Mouse (Mus musculus) CH12.LX (cell line): Measurements from ENCODE around the gene Amd1. TPM values are rescaled to one million over a fixed set of nuclear protein-coding genes. Genes with fewer than 3 reads are reported as not detected.
A peak's percentile ranks its signal among the peaks of the same experiment; 100 is the strongest.

Experiments used
- DNase-seq: peaks from one replicate; pipeline ENCODE4 v3.0.0-alpha.2; 2013; ENCODE audit errors: extremely low read depth
- H3K27ac ChIP-seq: 2 replicates; pipeline ENCODE4 v1.5.1; 2012; ENCODE audit warnings: low read depth, mild to moderate bottlenecking, control low read depth, moderate library complexity; ENCODE audit not compliant: insufficient read depth
- H3K27me3 ChIP-seq: replicated peaks from 2 replicates; pipeline ENCODE3; 2012; ENCODE audit warnings: inconsistent platforms
- H3K36me3 ChIP-seq, 2 experiments: replicated peaks in 1 of 2; 2 replicates each; pipeline versions ENCODE3 to v1.6.1; 2012; ENCODE audit warnings: inconsistent platforms in 1 of 2, low read length in 1 of 2, mild to moderate bottlenecking in 1 of 2, mixed read lengths in 1 of 2, moderate library complexity in 1 of 2; ENCODE audit not compliant: control insufficient read depth in 1 of 2, insufficient read depth in 1 of 2
- H3K4me1 ChIP-seq, 2 experiments: 2 replicates each; pipeline ENCODE4 v1.6.1; 2012; ENCODE audit warnings: inconsistent platforms in 1 of 2, moderate library complexity in 1 of 2; ENCODE audit not compliant: insufficient read depth in 2 of 2, control insufficient read depth in 1 of 2
- H3K4me2 ChIP-seq: 2 replicates; pipeline ENCODE4 v1.6.1; 2012; ENCODE audit warnings: low read depth, mild to moderate bottlenecking, control low read depth; ENCODE audit not compliant: poor library complexity, insufficient read depth, severe bottlenecking
- H3K4me3 ChIP-seq, 3 experiments: fragments of 150-350 bp in 1 of 3; sonication (generic) in 1 of 3; replicated peaks in 1 of 3; 2 replicates each; pipeline versions ENCODE3 to v1.5.1; 2011 to 2012; ENCODE audit warnings: low read depth in 2 of 3, low read length in 2 of 3, mild to moderate bottlenecking in 2 of 3, moderate library complexity in 2 of 3, control low read depth in 1 of 3, improper control_type of control experiment in 1 of 3, inconsistent platforms in 1 of 3, mixed read lengths in 1 of 3; ENCODE audit not compliant: poor library complexity in 1 of 3
- H3K79me2 ChIP-seq: replicated peaks from 2 replicates; pipeline ENCODE4 v1.6.1; 2012; ENCODE audit warnings: mild to moderate bottlenecking, moderate library complexity; ENCODE audit not compliant: control insufficient read depth, poor library complexity, insufficient read depth, severe bottlenecking; ENCODE audit errors: extremely low read depth
- H3K9ac ChIP-seq: 2 replicates; pipeline ENCODE4 v1.6.1; 2012; ENCODE audit warnings: low read depth, mild to moderate bottlenecking, control low read depth, moderate library complexity; ENCODE audit not compliant: insufficient read depth
- H3K9me3 ChIP-seq: replicated peaks from 2 replicates; pipeline ENCODE3; 2012; ENCODE audit warnings: low read length, inconsistent platforms, mixed read lengths
- CHD1 ChIP-seq: IDR thresholded peaks from 2 replicates; pipeline ENCODE4 v1.6.1; 2012; ENCODE audit warnings: low read depth, low read length, improper control_type of control experiment, inconsistent platforms
- CHD2 ChIP-seq: IDR thresholded peaks from 2 replicates; pipeline ENCODE4 v1.6.1; 2011; ENCODE audit warnings: low read length, improper control_type of control experiment
- CTCF ChIP-seq, 2 experiments: IDR thresholded peaks in 1 of 2; conservative IDR thresholded peaks in 1 of 2; 2 replicates each; pipeline ENCODE4 v1.5.1; 2011 to 2012; ENCODE audit warnings: low read depth in 2 of 2, low read length in 2 of 2, improper control_type of control experiment in 1 of 2, inconsistent platforms in 1 of 2, mild to moderate bottlenecking in 1 of 2, moderate library complexity in 1 of 2
- ELF1 ChIP-seq: IDR thresholded peaks from 2 replicates; pipeline ENCODE4 v1.6.1; 2014; ENCODE audit warnings: low read depth, mild to moderate bottlenecking, inconsistent platforms, low read length, improper control_type of control experiment
- ETS1 ChIP-seq: conservative IDR thresholded peaks from 2 replicates; pipeline ENCODE4 v1.6.1; 2012; ENCODE audit warnings: low read depth, mild to moderate bottlenecking, inconsistent platforms, low read length, improper control_type of control experiment, moderate library complexity
- GABPA ChIP-seq: IDR thresholded peaks from 2 replicates; pipeline ENCODE4 v1.6.1; 2012; ENCODE audit warnings: low read depth, low read length, improper control_type of control experiment, inconsistent platforms; ENCODE audit not compliant: insufficient replicate concordance
- IRF4 ChIP-seq: IDR thresholded peaks from 2 replicates; pipeline ENCODE4 v1.6.1; 2014; ENCODE audit warnings: low read depth, mild to moderate bottlenecking, inconsistent platforms, low read length, improper control_type of control experiment
- MAFK ChIP-seq: IDR thresholded peaks from 2 replicates; pipeline ENCODE4 v1.6.1; 2011; ENCODE audit warnings: low read length, improper control_type of control experiment; ENCODE audit not compliant: insufficient replicate concordance
- MEF2A ChIP-seq: IDR thresholded peaks from 2 replicates; pipeline ENCODE4 v1.6.1; 2014; ENCODE audit warnings: low read depth, mild to moderate bottlenecking, inconsistent platforms, low read length, improper control_type of control experiment, borderline replicate concordance
- MXI1 ChIP-seq: IDR thresholded peaks from 2 replicates; pipeline ENCODE4 v1.6.1; 2011; ENCODE audit warnings: mild to moderate bottlenecking, low read depth, low read length, improper control_type of control experiment
- NRF1 ChIP-seq: IDR thresholded peaks from 2 replicates; pipeline ENCODE4 v1.6.1; 2014; ENCODE audit warnings: low read depth, mild to moderate bottlenecking, inconsistent platforms, low read length, improper control_type of control experiment, moderate library complexity
- PAX5 ChIP-seq: IDR thresholded peaks from 2 replicates; pipeline ENCODE4 v1.6.1; 2012; ENCODE audit warnings: low read length, inconsistent platforms, mixed read lengths
- POLR2AphosphoS2 ChIP-seq: IDR thresholded peaks from 2 replicates; pipeline ENCODE4 v1.6.1; 2011; ENCODE audit warnings: low read depth, low read length, improper control_type of control experiment
- RAD21 ChIP-seq: IDR thresholded peaks from 2 replicates; pipeline ENCODE4 v1.6.1; 2011; ENCODE audit warnings: low read depth, mild to moderate bottlenecking, low read length, improper control_type of control experiment, moderate library complexity
- SIN3A ChIP-seq: IDR thresholded peaks from 2 replicates; pipeline ENCODE4 v1.6.1; 2012; ENCODE audit warnings: low read length, improper control_type of control experiment, inconsistent platforms
- TBP ChIP-seq: conservative IDR thresholded peaks from 2 replicates; pipeline ENCODE4 v1.6.1; 2011; ENCODE audit warnings: low read depth, low read length, improper control_type of control experiment
- TCF12 ChIP-seq: IDR thresholded peaks from 2 replicates; pipeline ENCODE4 v1.6.1; 2014; ENCODE audit warnings: low read depth, mild to moderate bottlenecking, inconsistent platforms, low read length, improper control_type of control experiment
- USF2 ChIP-seq: conservative IDR thresholded peaks from 2 replicates; pipeline ENCODE4 v1.6.1; 2011; ENCODE audit warnings: low read depth, low read length, improper control_type of control experiment
- ZC3H11A ChIP-seq: IDR thresholded peaks from 2 replicates; pipeline ENCODE4 v1.6.1; 2012; ENCODE audit warnings: low read depth, mild to moderate bottlenecking, inconsistent platforms, low read length, improper control_type of control experiment
- ZKSCAN1 ChIP-seq: IDR thresholded peaks from 2 replicates; pipeline ENCODE4 v1.6.1; 2012; ENCODE audit warnings: low read depth, inconsistent platforms, low read length, improper control_type of control experiment, borderline replicate concordance
- ZMIZ1 ChIP-seq: IDR thresholded peaks from 2 replicates; pipeline ENCODE4 v1.6.1; 2012; ENCODE audit warnings: low read depth, mild to moderate bottlenecking, inconsistent platforms, low read length, improper control_type of control experiment
- dilution Hi-C: fragments of 300-500 bp; cut with MboI; formaldehyde crosslinking; loops from 2 replicates; pipeline ENCODE4 v1.14.3; 2020; ENCODE audit warnings: low sequenced_read_pairs; ENCODE audit not compliant: extremely low pct_unique_long_range_greater_than_20kb, extremely low pct_ligation_motif_present
- in situ Hi-C: fragments of 300-500 bp; cut with MboI; formaldehyde crosslinking; loops from 3 replicates; pipeline ENCODE4 v1.14.3; 2019; ENCODE audit warnings: low sequenced_read_pairs, low pct_ligation_motif_present, low pct_unique_long_range_greater_than_20kb, mixed read lengths
- polyA plus RNA-seq: library from polyadenylated mRNA; unstranded; fragments of >175 nt; gene quantifications from 2 replicates; pipeline ENCODE4 v1.2.1, GENCODE M21; 2012; ENCODE audit warnings: low read depth; ENCODE audit not compliant: insufficient read length
- total RNA-seq, 2 experiments: library from RNA; depleted of rRNA; stranded (reverse); fragments of 300-350 nt in 1 of 2; fragments of >200 nt in 1 of 2; gene quantifications; 2 replicates each; pipeline ENCODE4 v1.2.3; 2012 to 2014

The Amd1 gene
- total and polyA plus RNA-seq, 3 experiments, result 88.3 to 266 (median 165) TPM

DNA sequence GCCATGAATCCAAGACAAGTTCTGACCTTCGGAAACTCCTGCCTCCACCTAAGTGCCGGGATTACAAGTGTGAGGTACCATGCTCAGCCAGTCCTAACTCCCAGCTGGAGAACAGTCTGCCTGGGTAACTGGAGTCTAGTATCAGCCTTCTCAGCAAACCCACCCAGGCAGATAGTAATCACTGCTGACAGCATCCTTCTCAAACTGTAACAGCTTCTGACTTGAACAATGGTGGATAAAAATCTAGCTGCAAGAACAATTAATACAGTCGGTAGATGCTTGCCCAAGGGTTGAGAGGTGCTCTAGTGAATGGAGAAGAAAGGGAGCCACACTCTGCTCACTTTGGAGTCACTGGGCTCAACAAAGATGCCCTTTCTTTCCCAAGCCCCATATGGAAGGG, 30.8 kb downstream of the Amd1 start:
- in situ Hi-C loops, result no loop called here
- no peak overlapping the region for H3K9ac ChIP-seq

GRCm38 (mm10) chr10:40264920-40265319, 37.1 kb downstream of the Amd1 start:
- Histone ChIP-seq H3K79me2 (no peaks in the 10 kb centered on the region), H3K27ac (no peak overlapping the region), H3K4me1 (peaks cover 4 to 13% of the 10 kb centered on the region in 2 experiments; a peak in 3 of 4 replicates), H3K4me3 (no peak overlapping the region)
- dilution Hi-C loops, result no loop called here
- TF ChIP-seq CTCF (conservative IDR thresholded peaks at IDR 0.05 in 1 of 2, IDR thresholded peaks at IDR 0.05 in 1 of 2; ENCODE audit: low read depth in 2 of 2, low read length in 2 of 2) (0 out of 4 replicates have a peak, but pooled peaks of 1 of the 2 experiments have one; percentile 7), CHD1 (no peak), RAD21 (peak; percentile 13), ZMIZ1 (no peak)
- TF ChIP-seq, all 38 proteins: peak for 2
- no peaks in the 10 kb centered on the region for H3K9me3 ChIP-seq
- H3K27me3 ChIP-seq, result no peaks in the 10 kb centered on the region
- in situ Hi-C loops, result no loop called here
- no peak overlapping the region for H3K4me2 ChIP-seq
- DNase-seq, result no peak
- no peaks in the 10 kb centered on the region for H3K36me3 ChIP-seq
- no peak overlapping the region for H3K9ac ChIP-seq

More for the DNA sequence above, 30.8 kb downstream of the Amd1 start:
- Histone ChIP-seq H3K9me3 (no peaks in the 10 kb centered on the region), H3K4me1 (peaks cover 7 to 19% of the 10 kb centered on the region in 2 experiments; a peak in 3 of 4 replicates), H3K27me3 (no peaks in the 10 kb centered on the region), H3K36me3 (no peaks in the 10 kb centered on the region), H3K4me3 (no peak overlapping the region), H3K27ac (no peak overlapping the region), H3K79me2 (no peaks in the 10 kb centered on the region), H3K4me2 (no peak overlapping the region)
- TF ChIP-seq ZKSCAN1, result no peak
- TF ChIP-seq ZMIZ1, result no peak
- DNase-seq, result no peak
- dilution Hi-C loops, result no loop called here

DNA sequence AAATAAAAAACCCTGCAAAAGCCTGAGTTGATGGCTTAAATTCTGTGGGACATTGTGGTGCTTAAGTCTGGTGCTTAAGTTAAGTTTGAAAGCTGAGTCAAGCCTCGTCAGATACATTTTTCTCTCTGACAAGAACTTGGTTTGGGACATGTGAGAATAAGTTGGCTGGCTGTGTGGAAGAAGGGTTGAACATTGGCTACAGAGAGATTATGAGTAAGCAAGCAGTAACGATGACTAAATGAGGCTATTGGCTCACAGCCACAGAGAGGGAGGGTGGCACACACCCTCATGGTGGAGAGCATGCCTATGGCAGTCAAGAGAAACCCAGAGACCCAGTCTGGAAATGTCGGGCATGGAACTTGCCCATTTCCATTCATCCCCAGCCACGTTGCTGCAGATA, 38.3 kb downstream of the Amd1 start:
- DNase-seq, result no peak
- peaks cover 4 to 20% of the 10 kb centered on the region in 2 experiments; a peak in 3 of 4 replicates for H3K4me1 ChIP-seq
- H3K9ac ChIP-seq, result no peak overlapping the region
- in situ Hi-C loops, result no loop called here
- no peak for TF ChIP-seq MXI1
- TF ChIP-seq ZMIZ1, result no peak
- TF ChIP-seq NRF1, result no peak
- no peak for TF ChIP-seq IRF4
- TF ChIP-seq TBP, result no peak
- no peak for TF ChIP-seq GABPA
- no peak for TF ChIP-seq CHD2
- no peak for TF ChIP-seq MAFK
- TF ChIP-seq PAX5, result no peak
- no peak for TF ChIP-seq CTCF (conservative IDR thresholded peaks at IDR 0.05 in 1 of 2, IDR thresholded peaks at IDR 0.05 in 1 of 2; ENCODE audit: low read depth in 2 of 2, low read length in 2 of 2)
- TF ChIP-seq ETS1, result no peak
- no peak for TF ChIP-seq POLR2AphosphoS2
- TF ChIP-seq TCF12, result no peak
- TF ChIP-seq USF2, result no peak
- TF ChIP-seq ZKSCAN1, result no peak
- TF ChIP-seq ZC3H11A, result no peak
- no peak for TF ChIP-seq SIN3A
- TF ChIP-seq ELF1, result no peak
- no peak for TF ChIP-seq RAD21
- TF ChIP-seq MEF2A, result no peak
- no peak overlapping the region for H3K4me3 ChIP-seq
- dilution Hi-C loops, result no loop called here
- H3K9me3 ChIP-seq, result no peaks in the 10 kb centered on the region
- H3K27me3 ChIP-seq, result no peaks in the 10 kb centered on the region
- no peak overlapping the region for H3K27ac ChIP-seq
- H3K36me3 ChIP-seq, result no peaks in the 10 kb centered on the region
- H3K79me2 ChIP-seq, result no peaks in the 10 kb centered on the region
- H3K4me2 ChIP-seq, result no peak overlapping the region
